Mouse (Mus musculus) urinary bladder, adult 2 months (tissue): Measurements from ENCODE around the gene Ecm2. TPM values are rescaled to one million over a fixed set of nuclear protein-coding genes. Genes with fewer than 3 reads are reported as not detected.

Experiments used
- DNase-seq: peaks from one replicate; pipeline ENCODE4 v3.0.0; 2022; ENCODE audit warnings: low spot score
- polyA plus RNA-seq: library from polyadenylated mRNA; depleted of rRNA; stranded (reverse); fragments of >200 nt; gene quantifications from 2 replicates; pipeline ENCODE4 v1.2.3, GENCODE M21; 2012

The Ecm2 gene
- polyA plus RNA-seq, 1 experiment: 11.8 TPM

- no peak for DNase-seq
Observed at GRCm38 (mm10) chr13:49507176-49507575, 2.6 kb downstream of the Ecm2 start.

DNA sequence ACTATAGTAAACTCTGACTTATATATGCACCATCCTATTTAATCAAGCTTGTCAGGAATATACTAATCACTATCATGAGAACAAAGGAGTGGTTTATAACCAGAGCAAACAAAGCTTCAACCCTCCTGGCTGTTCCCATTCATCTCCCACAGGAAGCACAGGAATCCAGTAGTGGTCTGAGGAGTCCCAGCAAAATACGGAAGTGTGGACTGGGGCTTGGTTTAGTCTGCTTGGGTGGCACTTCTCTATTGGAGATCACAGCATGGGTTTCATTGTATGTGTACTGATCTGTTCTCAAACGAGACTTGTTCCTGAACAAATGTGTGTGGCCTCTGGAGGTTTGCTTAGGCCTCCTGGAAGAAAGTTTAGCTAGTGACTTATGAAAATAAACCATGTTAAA lies 14.2 kb downstream of the Ecm2 start:
- DNase-seq: no peak

DNA sequence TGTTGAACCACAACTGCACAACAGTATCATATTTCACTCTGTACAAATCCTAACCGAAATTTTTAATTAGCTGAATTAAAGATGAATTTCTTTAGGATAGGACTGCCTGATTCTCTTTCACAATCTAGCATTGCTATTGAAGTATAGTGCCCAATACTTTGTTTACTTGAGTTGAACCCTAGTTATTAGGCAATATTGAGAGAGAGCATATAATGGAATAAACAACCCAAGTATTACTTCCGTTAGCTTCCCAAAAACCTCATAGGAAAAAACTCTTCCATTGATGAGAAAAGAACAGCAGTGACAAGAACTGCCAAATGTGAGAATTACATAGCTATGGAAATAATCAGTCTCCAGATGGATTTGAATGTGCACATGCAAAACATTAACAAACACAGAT lies 21.6 kb downstream of the Ecm2 start:
- DNase-seq: no peak

DNA sequence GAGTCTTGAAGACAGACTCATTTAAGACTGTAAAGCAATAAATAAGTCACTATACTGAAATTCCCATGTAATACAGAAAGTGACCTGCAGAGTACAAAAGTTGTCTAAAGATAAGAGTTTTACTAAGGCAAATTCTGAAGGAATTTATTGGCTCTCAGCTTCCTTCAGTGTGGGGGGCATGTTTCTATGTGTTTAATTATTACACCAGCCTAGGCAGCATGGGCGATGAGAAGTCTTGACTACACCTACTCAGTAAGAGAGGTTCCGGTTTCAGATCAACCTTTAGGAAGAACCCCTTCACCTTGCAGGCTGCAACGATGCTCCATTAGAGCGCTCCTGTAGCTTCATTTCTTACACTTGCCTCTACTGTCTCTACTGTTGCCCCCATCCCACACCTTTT lies 26.0 kb downstream of the Ecm2 start:
- DNase-seq: no peak

- DNase-seq: no peak
Observed at GRCm38 (mm10) chr13:49536946-49537345, 32.3 kb downstream of the Ecm2 start.

- no peak for DNase-seq
Observed at GRCm38 (mm10) chr13:49538693-49539092, 34.1 kb downstream of the Ecm2 start.

DNA sequence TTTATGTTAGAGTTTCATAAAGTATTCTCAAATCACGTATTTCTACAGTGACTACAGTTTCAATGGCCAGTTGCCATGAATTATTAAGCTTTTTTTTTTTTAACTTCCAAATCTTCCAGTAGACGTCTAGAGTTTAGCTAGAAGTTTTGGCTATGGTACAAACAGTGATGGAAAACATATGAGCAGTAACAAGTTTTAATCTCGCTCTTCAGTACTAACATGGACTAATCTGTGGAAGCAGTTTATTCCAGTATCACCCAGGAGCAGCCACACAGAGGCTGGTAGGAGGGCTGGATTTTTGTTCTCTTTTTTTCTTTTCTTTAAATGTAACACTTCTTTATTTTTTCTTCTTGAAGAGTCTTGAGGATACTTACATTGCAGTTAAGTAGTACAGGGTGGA lies 39.7 kb downstream of the Ecm2 start, which contains the start of gene Aspn:
TSS of gene Aspn (plus strand) at position 165 of the 400 bp plus-strand sequence.
- DNase-seq: no peak

DNA sequence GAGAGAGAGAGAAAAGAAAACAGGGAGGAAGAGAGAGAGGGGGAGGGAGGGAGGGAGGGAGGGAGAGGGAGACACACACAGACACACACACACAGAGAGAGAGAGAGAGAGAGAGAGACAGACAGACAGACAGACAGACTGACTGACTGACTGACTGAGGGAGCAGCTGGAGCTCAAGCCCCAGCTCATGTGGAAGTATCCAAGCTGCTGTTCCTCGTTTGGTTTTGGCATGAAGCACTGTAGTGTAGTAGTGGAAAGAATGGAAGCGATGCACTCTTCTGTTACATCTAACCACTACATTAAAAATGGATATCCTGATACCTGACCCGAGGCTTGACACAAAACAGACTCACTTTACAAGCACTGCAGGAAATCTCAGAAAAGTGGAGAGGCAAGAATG lies 41.0 kb downstream of the Ecm2 start:
- no peak for DNase-seq

DNA sequence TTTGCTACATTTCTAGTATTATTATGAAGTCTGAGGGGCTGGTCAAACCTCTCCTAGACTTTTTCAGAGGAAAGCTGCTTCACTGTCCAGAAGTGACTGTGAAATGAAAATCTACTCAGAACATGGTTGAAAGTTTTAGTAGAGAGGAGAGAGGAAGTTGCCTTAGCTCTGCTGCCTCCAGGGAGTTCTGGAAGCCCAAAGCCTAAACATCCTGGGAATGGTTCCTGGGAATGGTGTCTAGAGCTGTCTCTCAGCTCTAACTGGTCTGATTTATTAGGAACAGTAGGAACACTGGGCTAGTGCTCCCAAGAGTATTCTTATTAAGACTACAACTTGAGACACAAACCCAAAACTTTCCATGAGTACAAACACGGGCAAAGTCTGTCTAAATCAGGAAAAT lies 41.9 kb downstream of the Ecm2 start:
- DNase-seq: no peak

DNA sequence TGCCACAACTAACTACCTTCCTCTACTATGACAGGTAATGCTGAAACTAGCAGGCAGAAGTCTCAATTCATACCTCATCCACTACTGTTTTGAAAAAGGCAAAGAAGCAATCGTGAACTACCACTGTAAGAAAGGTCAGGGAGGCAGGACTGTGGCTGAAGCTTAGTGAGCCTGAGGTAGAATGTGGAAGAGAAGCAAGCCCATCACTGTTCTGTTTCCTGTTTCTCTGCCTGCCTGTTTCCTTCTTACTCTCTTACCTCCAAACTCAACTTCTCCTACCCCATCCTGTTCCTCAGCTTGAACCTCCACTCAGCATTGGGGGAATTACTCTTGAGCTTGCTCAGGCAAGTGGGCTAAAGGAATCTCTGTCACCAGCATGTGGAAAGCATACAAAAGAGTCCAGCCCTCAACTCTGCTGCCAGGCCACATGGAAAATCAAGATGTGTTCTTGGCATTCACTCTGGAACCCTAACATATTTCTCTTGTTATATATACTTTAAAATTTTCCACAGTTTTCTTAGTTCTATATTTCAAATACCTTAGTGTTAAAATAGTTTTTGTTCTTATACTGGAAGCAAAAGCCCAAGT lies 43.0 kb downstream of the Ecm2 start:
- DNase-seq: no peak

- no peak for DNase-seq
Observed at GRCm38 (mm10) chr13:49549616-49550015, 45.0 kb downstream of the Ecm2 start.

GRCm38 (mm10) chr13:49554519-49554918 lies 49.9 kb downstream of the Ecm2 start:
- no peak for DNase-seq

GRCm38 (mm10) chr13:49556203-49556602 lies 51.6 kb downstream of the Ecm2 start:
- DNase-seq: no peak

- DNase-seq: no peak
Observed at GRCm38 (mm10) chr13:49556924-49557323, 52.3 kb downstream of the Ecm2 start.

DNA sequence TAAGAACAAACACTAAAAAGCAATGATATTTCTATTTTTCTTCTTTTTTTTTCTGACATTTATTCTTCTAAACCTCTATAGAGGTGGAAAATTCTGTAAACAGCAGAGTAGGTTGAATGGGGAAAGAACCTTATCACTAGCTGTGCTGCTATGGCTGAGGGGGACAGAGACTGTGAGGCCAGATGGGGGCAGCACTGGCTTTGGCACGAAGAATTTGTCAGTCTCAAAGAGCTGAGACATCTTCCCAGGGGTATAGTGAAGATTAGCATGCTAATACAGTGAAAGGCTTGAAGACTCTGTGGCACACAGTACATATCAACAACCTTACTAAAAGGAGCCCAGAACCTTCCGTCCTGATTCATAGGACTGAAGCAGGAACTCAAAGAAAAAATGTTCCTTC lies 54.6 kb downstream of the Ecm2 start:
- DNase-seq: no peak

GRCm38 (mm10) chr13:49560886-49561285 lies 56.3 kb downstream of the Ecm2 start:
- no peak for DNase-seq

GRCm38 (mm10) chr13:49564347-49564746 lies 59.7 kb downstream of the Ecm2 start:
- no peak for DNase-seq

- DNase-seq: no peak
Observed at GRCm38 (mm10) chr13:49570371-49570770, 65.8 kb downstream of the Ecm2 start.

DNA sequence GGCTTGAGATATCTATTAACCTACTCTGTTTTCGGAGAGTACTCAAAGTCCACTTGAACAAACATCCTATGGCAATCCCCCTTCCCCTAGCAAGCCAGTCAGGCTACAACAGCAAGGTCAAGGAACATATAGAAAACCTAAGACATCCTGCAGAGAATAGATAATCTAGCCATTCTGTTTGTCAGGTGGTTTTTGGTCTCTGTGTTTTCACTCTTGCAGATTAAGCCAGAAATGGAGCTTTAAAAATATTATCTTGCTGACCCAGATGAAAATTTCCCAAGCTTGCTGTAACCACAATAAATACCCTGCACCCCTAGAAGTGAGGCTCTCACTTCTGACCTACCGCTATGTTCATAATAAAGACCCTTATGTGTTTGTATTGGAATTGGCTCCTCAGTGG lies 66.8 kb downstream of the Ecm2 start:
- DNase-seq: no peak

DNA sequence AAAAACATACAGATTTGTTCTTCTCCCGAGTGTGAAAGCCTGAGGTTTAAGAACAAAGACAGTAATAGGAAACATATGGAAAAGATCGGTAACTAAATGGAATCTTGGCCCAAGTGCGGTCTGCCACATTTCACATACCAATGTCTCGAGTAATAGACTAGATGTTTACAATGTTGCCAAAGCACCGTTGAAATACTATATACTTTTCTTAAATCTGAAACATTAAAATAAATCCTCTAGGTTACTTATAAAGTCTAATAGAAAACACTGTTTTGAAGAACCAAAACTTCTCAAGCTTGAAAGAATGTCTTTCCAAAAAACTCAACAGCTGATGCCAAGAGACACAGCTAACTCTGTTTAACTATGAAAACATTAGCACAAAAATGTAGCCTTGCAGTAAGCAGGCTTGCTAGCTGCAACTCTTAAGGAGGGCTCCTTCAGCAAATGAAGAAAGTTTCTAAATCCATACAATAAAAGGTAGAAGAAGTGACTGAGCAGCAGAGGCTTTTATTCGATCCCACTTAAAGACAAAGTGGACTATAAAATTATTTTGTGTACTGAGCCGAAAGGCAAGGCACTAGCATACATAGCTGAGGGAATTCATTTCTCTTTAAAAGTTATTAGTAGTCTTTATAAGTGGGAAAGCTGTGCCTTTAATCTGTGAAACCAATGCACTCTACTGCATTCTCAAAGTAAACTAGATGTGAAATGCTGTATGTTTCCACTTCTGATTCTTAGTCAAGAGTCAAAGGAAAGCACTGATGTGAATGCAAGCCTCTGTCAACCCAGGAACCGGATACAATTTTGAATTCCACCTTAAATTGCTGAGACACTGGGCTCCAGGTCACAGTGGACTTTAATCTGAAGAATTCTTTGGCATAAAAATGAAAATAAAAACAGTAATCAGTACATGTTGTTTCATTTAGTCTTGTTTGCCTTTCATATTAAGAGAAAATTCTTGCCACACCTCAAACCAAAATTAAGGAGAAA lies 77.2 kb downstream of the Ecm2 start, which contains the start of gene Omd:
TSS of gene Omd (plus strand) at position 922 of the 990 bp plus-strand sequence.
- no peak for DNase-seq
